Mouse (Mus musculus): ENCODE measurements around the gene Fam3c.
"Not testable (repeated sequence)": the region's sequence is repeated elsewhere in the genome, so short reads cannot be mapped to it uniquely, and the experiment has no call there.

The Fam3c gene

DNA sequence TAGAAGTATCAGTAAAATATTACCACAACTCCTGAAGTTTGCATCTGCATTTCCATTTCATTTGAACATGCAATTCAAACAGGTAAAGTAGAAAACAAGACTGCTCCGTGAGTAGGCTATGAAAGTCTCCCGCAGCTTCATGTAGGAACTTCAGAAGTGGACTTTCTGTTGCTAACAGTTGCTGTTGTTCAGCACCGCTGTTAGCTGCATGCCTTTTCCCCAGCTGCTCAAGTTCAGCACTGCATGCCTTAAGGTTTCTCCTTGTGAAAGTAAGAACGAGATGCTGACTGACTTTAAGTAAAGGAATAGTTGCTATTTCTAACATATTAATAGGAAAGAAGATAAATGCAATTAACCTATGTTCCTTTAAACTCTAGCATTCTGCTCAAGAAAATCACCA is 64.0 kb downstream of the Fam3c start:
- DNase-seq (ENCODE audit: low read depth in 2 of 2, low spot score in 2 of 2): no peak

DNA sequence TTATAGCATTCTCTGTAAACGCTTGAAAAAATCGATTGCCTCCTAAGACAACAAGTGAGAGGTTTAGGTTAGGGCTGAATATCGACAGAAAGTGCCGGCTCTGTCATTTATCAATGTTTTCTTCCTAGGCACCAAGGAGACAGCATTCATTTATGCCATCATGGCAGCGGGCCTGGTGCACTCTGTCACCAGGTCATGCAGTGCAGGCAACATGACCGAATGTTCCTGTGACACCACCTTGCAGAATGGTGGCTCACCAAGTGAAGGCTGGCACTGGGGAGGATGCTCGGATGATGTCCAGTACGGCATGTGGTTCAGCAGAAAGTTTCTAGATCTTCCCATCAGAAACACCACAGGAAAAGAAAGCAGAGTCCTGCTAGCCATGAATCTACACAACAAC is 65.3 kb downstream of the Fam3c start:
- DNase-seq (ENCODE audit: low read depth in 2 of 2, low spot score in 2 of 2): no peak

DNA sequence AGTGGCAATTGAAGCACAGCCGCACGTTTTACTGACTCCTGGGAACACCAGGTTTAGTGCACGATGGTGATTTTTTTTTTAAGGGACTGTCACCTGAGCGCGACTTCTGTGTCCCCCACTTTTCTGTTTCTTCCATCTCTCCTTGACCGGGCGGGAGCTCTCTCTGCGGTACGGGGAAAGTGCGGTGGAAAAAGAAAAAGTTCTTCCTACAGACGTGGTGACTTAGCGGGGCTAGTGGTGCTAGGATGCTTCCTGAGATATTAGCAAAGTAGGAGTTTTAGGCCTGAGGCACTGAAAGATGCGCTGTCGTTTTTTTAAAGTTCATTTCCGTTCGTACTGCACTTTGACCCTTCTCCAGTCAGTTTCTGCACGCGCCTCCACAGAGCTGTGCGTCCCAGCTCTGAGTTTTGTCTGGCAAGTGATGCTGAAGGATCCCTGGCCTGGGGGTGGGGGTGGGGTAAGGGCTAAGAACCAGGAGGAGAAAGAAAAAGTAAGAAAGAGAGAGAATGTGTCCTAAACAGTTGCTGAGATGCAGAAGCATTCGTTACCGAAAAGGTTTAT is 66.5 kb downstream of the Fam3c start:
- DNase-seq (ENCODE audit: low read depth in 2 of 2, low spot score in 2 of 2): no peak

DNA sequence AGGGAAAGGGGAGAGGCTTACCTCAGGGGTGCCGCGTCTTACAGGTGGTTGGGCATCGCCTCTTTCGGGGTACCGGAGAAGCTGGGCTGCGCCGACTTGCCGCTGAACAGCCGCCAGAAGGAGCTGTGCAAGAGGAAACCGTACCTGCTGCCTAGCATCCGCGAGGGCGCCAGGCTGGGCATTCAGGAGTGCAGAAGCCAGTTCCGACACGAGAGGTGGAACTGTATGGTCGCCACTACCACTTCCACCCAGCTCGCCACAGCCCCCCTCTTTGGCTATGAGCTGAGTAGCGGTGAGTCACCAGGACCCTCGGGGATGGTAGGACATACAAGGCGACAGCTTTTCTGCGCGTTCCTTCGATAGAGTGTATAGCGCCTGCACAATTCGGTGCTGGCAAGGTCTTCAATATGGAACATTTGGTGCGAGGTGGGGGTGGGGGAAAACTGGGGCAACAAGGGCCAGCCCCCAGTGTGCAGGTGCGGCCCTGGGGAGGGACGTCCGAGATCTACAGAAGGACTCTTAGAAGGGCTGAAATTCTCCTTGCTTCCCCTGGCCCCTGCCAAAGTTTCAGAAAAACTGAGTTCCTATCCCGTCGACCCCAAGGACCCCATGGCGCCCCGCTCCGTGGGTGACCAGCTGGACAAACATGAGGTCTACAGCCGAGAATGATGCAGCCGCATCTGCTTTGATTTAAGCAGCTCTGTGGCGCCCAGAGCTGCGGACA is 67.1 kb downstream of the Fam3c start:
- DNase-seq (ENCODE audit: low read depth in 2 of 2, low spot score in 2 of 2): peak in 1 of 2 experiments; percentile 5

DNA sequence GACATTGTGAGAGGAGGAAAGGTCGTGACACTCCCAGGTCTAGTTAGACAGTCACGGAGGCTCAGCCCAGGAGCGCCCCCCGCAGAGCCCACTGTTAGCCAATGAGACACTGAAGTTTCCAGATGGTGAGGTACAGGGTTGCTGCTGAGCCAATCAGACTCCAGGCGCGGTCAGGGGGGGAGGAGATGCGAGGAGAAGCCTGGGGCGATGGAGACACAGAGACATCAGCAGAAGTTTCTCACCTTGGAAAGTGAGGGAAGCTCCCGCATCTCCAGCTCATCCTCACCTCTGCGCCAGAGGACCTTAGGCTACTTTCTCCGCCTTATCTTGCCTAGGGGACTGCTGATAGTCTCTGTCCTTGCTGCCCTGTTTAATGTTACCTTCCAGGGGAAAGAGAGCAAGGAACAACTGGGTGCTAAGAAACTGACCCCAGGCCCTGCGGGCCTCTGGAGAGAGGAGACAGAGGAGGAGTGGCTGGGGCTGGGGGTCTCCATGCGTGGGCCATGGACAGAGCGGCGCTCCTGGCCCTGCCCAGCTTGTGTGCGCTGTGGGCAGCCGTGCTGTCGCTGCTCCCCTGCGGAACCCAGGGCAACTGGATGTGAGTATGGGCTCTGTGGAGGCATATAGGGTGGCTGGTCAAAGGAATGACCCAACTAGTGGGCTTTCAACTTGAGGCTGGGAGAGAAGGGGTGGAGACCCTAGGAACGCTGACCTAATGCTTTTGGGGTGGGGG is 67.9 kb downstream of the Fam3c start, which contains the start of gene Wnt16:
Gene Wnt16 (plus strand): TSS at position 224 of the 733 bp plus-strand sequence.
- no peak for DNase-seq (ENCODE audit: low read depth in 2 of 2, low spot score in 2 of 2)

DNA sequence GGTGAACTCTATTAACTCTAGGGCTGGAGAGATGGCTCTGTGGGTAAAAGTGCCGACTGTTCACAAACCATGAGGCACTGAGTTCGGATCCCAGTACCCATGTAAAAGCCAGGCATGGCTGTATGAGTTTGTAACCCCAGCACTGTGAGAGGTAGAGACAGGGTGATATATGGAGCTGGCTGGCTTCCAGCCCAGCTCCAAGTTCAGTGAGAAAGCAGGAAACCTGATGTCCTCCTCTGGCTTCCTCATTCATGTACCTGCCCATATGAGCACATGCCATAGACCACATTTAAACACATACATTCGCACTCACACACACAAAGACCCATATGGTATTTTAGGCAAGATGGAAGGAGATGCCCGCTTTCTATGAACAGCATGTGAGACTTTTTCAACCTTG is 73.6 kb downstream of the Fam3c start:
- no peak for DNase-seq (ENCODE audit: low read depth in 2 of 2, low spot score in 2 of 2)

DNA sequence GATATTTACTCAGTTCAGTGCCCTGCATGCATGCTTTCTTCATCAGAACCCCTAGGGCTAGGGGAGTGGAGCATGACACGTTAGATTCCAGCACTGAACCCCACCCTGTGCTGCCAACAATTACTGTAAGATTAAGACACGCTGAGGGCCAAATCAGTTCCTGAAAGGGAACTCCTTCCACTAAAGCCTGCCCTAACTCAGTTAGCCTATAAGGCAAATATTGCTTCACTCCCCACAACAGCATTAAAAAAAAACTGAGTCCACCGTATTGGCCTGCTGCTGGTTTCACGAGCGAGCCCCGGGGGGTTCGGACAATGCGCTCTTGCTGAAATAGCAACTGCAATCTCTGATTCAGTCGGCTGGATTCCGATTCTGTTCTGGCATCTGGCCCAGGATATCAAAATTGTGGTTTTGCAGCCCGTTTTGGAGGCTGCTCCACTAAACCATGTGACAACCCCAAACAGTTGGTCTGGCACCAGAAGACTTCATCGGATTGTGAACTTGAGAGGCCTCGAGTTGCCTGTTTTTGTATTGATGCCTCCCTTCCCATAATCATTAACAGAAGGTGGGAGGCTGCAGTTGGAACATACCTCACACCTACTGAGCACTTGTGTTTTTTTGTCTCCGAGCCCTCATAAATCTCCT is 75.7 kb downstream of the Fam3c start:
- DNase-seq (ENCODE audit: low read depth in 2 of 2, low spot score in 2 of 2): no peak

DNA sequence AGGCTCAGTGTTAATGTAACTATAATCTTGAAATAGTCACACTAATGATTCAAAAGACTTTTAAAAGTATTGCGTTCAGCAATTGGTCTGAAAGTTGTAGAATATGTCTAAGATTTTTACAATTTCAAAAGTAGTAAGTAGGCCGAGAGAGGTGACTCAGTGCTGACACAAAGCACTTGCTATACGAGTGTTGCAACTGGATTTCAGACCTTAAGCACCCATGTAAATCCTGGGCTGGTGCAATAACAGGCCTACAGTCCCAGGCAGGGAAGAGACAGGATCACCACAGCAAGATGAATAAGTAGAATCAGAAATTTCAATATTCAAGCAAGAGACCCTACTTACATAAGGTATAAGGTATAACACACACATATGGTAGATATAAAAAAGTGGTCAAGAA is 78.1 kb downstream of the Fam3c start:
- no peak for DNase-seq (ENCODE audit: low read depth in 2 of 2, low spot score in 2 of 2)

DNA sequence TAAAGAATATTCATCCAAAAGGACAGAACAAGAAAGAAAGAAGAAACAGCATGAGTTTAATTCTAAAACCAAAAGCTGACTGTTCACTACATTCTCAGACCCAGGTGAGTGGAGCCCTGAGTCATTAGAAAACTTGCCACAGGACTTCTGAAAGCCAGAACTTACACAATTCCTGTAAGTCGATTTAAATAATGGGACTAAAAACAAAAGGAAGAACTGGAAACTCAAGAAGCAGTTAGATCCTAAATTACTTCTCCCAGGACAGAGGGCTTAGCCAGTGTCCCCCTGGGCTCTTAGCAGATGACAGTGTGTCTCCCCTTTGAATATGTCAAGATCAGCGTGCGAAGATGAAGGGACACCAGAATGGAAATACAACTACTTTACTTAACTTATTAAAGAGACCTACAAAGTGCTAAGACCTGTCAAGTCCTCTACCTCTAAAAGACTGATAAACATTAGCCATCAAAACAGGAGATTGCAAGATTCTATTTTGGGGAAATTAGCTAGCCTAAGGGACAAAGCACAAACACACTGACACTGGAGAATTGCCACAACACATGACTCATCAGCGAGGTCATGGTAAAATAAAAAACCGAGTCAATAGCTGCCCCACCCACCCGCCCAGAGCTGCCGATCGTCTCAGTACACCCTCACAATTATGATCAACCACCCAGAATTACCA is 86.1 kb downstream of the Fam3c start:
- DNase-seq (ENCODE audit: low read depth in 2 of 2, low spot score in 2 of 2): no peak

DNA sequence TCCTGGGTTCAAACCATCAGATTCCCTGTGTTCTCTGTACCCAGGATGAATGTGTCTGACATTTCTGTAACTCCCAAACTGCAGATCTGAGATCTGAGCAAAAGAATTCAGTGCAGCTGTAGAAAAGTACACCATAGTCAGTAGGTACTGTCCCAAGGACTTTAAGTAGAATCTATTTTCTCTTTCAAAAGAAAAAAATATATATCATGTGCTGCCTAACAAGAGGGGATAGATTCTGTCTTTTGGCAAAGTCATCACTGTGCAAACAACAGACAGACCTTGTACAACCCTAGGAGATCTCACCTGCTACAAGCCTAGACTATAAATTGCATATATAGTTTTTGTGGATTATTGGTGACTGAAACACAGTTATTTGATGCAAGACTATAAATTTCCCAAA is 87.4 kb downstream of the Fam3c start:
- DNase-seq (ENCODE audit: low read depth in 2 of 2, low spot score in 2 of 2): no peak

DNA sequence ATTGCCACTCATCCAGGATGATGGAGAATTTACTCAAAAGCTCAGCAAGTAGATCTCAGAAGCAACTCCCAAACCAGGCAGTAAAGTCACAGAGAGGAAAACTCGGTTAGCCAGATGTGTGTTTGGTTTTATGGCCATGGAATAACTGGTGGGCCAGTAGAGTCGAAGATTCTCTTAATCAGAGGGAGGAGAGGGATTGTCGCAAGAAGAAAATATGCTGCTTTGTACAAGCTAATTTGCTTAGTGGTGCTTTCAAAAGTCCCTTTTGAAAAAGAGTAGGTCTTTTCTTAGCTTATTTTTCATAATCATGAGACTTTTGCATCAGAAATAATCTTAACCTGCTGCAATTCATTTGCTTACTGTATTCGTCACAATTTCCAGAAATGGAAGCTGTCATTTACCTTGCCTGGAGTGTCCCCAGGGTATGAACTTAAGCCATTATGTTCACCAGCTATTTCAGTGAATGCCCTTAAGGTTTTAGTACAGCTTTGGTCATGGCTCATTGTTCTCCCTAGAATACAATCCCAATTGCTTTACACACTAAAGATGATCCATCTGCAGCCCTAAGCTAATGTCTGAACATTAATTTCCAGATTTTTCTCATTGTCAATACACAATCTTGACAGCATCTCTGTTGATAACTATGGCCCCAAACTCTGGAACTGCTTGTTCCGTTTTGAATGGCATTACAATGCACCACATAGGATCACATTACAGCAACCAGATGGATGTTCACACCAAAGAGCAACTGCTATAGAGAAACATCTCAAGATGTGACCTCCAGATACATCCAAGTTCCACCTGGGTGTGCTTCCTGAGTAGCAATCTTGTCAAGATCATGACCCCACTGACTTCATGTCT is 88.0 kb downstream of the Fam3c start:
- no peak for DNase-seq (ENCODE audit: low read depth in 2 of 2, low spot score in 2 of 2)

DNA sequence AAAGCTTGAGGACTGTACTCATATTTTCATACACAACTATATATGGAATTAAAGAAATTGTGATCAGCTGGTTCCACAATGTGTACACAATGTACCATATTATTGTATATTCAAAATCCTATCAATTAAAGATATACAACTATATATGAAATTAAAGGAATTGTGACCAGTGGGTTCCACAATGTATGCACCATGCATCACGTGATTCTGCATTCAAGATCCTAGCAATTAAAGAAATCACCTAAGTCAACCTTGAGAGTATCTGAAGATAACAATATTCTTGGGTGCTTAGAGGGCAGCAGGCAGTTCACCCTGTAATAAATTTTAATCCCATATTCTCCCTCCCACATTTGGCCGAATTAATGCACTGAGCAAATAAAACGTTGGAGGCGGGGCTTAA is 90.0 kb downstream of the Fam3c start:
- no peak for DNase-seq (ENCODE audit: low read depth in 2 of 2, low spot score in 2 of 2)

DNA sequence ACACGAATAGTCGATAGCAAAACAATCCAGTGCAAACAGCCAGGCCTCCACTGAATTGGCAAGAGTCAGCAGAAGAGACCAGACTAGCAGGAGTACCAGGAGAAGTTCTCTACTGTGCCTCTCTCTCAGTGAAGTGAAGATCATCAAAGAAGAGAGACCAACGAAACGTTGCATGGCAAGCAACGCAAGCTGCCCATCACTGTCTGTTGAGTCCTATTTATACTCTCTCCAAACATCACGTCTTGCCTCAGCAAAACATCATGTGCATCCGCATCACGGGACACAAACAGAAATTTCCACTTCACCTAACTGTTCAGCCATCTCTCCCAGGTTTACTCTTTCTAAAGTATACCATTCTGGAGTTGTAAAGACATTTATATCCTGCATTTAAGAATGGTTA is 91.9 kb downstream of the Fam3c start:
- DNase-seq (ENCODE audit: low read depth in 2 of 2, low spot score in 2 of 2): not testable (repeated sequence)

DNA sequence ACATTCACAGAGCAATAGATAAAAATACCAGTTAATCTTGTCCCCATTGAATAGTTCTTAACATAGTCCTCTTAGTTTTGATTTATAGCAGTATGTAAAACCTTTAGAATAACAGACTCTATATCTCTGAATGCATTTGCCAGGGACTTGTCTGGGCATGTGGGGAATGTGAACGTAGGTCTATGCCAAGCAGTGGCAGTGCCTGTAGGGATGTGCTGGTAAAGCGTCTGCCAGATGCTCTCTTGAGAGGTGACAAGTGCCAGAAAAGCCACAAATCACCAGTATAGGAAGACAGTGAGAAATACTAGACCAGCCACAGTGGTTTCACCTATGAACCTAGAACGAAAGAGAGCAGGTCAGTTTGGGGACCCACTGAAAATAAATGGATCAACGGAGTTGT is 93.5 kb downstream of the Fam3c start:
- no peak for DNase-seq (ENCODE audit: low read depth in 2 of 2, low spot score in 2 of 2)

DNA sequence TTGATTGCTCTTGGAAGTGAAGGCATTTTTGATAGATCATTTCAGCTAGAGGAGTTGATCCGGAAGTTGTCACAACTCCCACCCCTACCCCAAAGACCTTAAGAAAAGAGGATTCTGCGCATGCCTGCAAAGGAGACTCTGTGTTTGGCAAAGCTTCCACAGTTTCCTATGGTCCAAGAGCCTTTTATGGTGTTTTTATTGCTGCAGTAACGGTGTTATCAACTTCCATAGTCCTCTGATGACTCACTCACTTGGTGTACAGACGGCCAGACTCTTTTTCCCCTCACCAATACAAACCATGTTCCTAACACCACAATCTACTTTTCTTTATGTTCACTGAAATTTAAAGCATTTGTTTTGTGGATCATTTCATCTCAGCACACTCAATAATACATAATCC is 97.3 kb downstream of the Fam3c start:
- DNase-seq (ENCODE audit: low read depth in 2 of 2, low spot score in 2 of 2): no peak
